ENCODE assay signal across 12 mouse cellular contexts in the genomic region with DNA sequence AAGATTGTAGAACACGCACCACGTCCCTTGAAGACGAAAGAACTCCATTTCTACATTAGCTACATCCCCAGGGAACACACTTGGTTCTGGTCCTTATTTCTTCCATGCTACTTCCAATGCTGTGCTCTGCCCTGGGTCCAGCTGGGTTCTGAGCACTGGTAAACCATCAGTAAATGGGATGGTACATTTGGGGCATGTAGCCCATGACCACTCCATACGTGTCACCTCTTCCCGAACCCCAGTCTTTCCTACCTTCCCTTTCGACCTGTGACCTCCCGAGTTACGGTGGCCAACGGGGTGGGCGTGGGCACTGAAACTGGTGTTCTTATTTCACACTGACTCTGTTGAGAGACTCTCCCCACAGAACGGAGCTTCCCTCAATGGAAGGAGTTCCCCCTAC. TPM values are rescaled to one million over a fixed set of nuclear protein-coding genes. Genes with fewer than 3 reads are reported as not detected.
DNase-seq lines count a peak whose midpoint lies in the region; ATAC-seq and TF ChIP-seq lines count a peak whose summit lies in the region.
"Had no signal": no experiment of that assay in that cellular context is flagged by ENCODE, and none has a peak within 500 bp of the region (broad histone marks: within the 10 kb centered on the region; RNA-seq: fewer than 3 reads in every experiment).

No protein-coding gene starts in this region.

- TF ChIP-seq CTCF in heart, adult 2 months (IDR thresholded peaks at IDR 0.05): no peak
- no peak for TF ChIP-seq CTCF in left cerebral cortex, adult 2 months (IDR thresholded peaks at IDR 0.05)

- TF ChIP-seq EP300 in heart, adult 2 months (IDR thresholded peaks at IDR 0.05; ENCODE audit: insufficient read depth, low read depth, low read length): no peak

- TF ChIP-seq POLR2A in heart, adult 2 months (IDR thresholded peaks at IDR 0.05; ENCODE audit: insufficient read depth, low read depth, low read length): no peak

- no peak overlapping the region for H3K9ac ChIP-seq in heart, adult 2 months (ENCODE audit: low read depth, low read length)
- no peak overlapping the region for H3K9ac ChIP-seq in liver, embryonic 16.5 days (ENCODE audit: low read depth, low read length)
- H3K9ac ChIP-seq: liver, embryonic 14.5 days had no signal

- no peak overlapping the region for H3K4me2 ChIP-seq in liver, embryonic 16.5 days (ENCODE audit: low read depth, low read length)

- peaks cover 20% of the 10 kb centered on the region for H3K4me1 ChIP-seq in heart, adult 2 months (ENCODE audit: control insufficient read depth, insufficient read depth, low read length)
- peaks cover 68% of the 10 kb centered on the region for H3K4me1 ChIP-seq in embryonic facial prominence, embryonic 10.5 days
- peaks cover 41% of the 10 kb centered on the region for H3K4me1 ChIP-seq in liver, embryonic 16.5 days (ENCODE audit: control insufficient read depth, low read depth, low read length)

- no peak overlapping the region for H3K4me3 ChIP-seq in heart, adult 2 months
- H3K4me3 ChIP-seq in left cerebral cortex, adult 2 months: no peak overlapping the region
- H3K4me3 ChIP-seq in embryonic facial prominence, embryonic 10.5 days: peak overlapping the region; percentile 6; the same call in 1 of the 2 replicates
- no peak overlapping the region for H3K4me3 ChIP-seq in liver, embryonic 16.5 days (ENCODE audit: low read depth, low read length)

- H3K79me2 ChIP-seq in heart, adult 2 months (replicated peaks; ENCODE audit: control insufficient read depth, insufficient read depth, low read length): no peaks in the 10 kb centered on the region

- H3K9me3 ChIP-seq in embryonic facial prominence, embryonic 10.5 days: no peaks in the 10 kb centered on the region
- no peaks in the 10 kb centered on the region for H3K9me3 ChIP-seq in liver, embryonic 16.5 days (replicated peaks; ENCODE audit: control insufficient read depth, low read length)

- no peak for ATAC-seq in liver, embryonic 16.5 days (ENCODE audit: low read depth)
- ATAC-seq: Patski had no signal

- WGBS in heart, adult 2 months: 83% methylated on average over 11 of the region's 11 CpGs
- WGBS in embryonic facial prominence, embryonic 10.5 days: 72% methylated on average over 11 of the region's 11 CpGs
- WGBS in liver, embryonic 16.5 days (ENCODE audit: insufficient replicate concordance): 56% methylated on average over 11 of the region's 11 CpGs

- H3K27me3 ChIP-seq in heart, adult 2 months (ENCODE audit: control insufficient read depth, insufficient read depth, low read length): no peaks in the 10 kb centered on the region
- H3K27me3 ChIP-seq in embryonic facial prominence, embryonic 10.5 days (replicated peaks; ENCODE audit: low read depth, poor library complexity, severe bottlenecking): no peaks in the 10 kb centered on the region
- H3K27me3 ChIP-seq in liver, embryonic 16.5 days (ENCODE audit: control insufficient read depth, insufficient read depth, low read depth, low read length): no peaks in the 10 kb centered on the region
- H3K27me3 ChIP-seq: Patski had no signal

- no peaks in the 10 kb centered on the region for H3K36me3 ChIP-seq in heart, adult 2 months (ENCODE audit: control insufficient read depth, insufficient read depth, low read length)
- peaks cover 94% of the 10 kb centered on the region for H3K36me3 ChIP-seq in embryonic facial prominence, embryonic 10.5 days (replicated peaks)
- no peaks in the 10 kb centered on the region for H3K36me3 ChIP-seq in liver, embryonic 16.5 days (ENCODE audit: control insufficient read depth, insufficient read depth)

- peak overlapping the region; percentile 76 for H3K27ac ChIP-seq in heart, adult 2 months
- H3K27ac ChIP-seq in left cerebral cortex, adult 2 months: peak overlapping the region; percentile 79
- peak overlapping the region; percentile 70 for H3K27ac ChIP-seq in embryonic facial prominence, embryonic 10.5 days (replicated peaks)
- peak overlapping the region; percentile 60 for H3K27ac ChIP-seq in liver, embryonic 16.5 days (ENCODE audit: low read length)
- H3K27ac ChIP-seq: liver, embryonic 14.5 days had no signal

- DNase-seq in heart, adult 2 months: no peak
- DNase-seq in heart, adult 8-10 months (ENCODE audit: low spot score): no peak
- DNase-seq in left cerebral cortex, adult 2 months (ENCODE audit: extremely low spot score in 1 of 2, low spot score in 2 of 2): no peak
- DNase-seq in left cerebral cortex, adult 18-20 months (ENCODE audit: low spot score in 2 of 2): no peak
- DNase-seq in embryonic facial prominence, embryonic 10.5 days (ENCODE audit: low spot score): no peak
- no peak for DNase-seq in frontal cortex, postnatal 36 days (ENCODE audit: low spot score in 2 of 2)
- DNase-seq in kidney, adult 11 months: no peak
- DNase-seq: gastrocnemius, postnatal 14 days; right cerebral cortex, postnatal 14 days had no signal

- intact Hi-C loops in heart, adult 2 months (cut with DNase I): no loop called here
- intact Hi-C loops in left cerebral cortex, adult 2 months (cut with DNase I): no loop called here

RNA-seq across cellular contexts. Expression of gene Lrp1, which starts 21.7 kb away (rescaled TPM):
- total RNA-seq in heart, adult 2 months (2021): 10 to 100 TPM; 74.0 to 79.5 TPM
- polyA plus RNA-seq in heart, adult 2 months (2012; rRNA removed): 74.1 and 83.7 TPM in 2 replicates
- total RNA-seq in heart, adult 8-10 months (2022): 10 to 100 TPM; 64.0 to 88.9 (median 74.0) TPM
- 100 to 1,000 TPM; 341 to 357 TPM for total RNA-seq in left cerebral cortex, adult 2 months (2021)
- 100 to 1,000 TPM; 264 to 276 TPM for total RNA-seq in left cerebral cortex, adult 18-20 months (2021)
- 66.6 and 70.6 TPM in 2 replicates for polyA plus RNA-seq in embryonic facial prominence, embryonic 10.5 days (2016; fragmentation: Nextera tagmentation; extraction: Ambion mirVana)
- 31.9 and 36.3 TPM in 2 replicates for polyA plus RNA-seq in liver, embryonic 16.5 days (2015; fragmentation: Nextera tagmentation; extraction: Ambion mirVana)

RNA-seq across cellular contexts. Expression of gene Stat6, which starts 43.5 kb away (rescaled TPM):
- 10 to 100 TPM; 43.7 to 43.9 TPM for total RNA-seq in heart, adult 2 months (2021)
- polyA plus RNA-seq in heart, adult 2 months (2012; rRNA removed): 49.5 and 61.7 TPM in 2 replicates
- total RNA-seq in heart, adult 8-10 months (2022): 10 to 100 TPM; 38.4 to 43.7 (median 43.2) TPM
- 10 to 100 TPM; 11.4 to 12.9 TPM for total RNA-seq in left cerebral cortex, adult 2 months (2021)
- total RNA-seq in left cerebral cortex, adult 18-20 months (2021): 10 to 100 TPM; 15.9 to 17.8 TPM
- 10.4 and 11.5 TPM in 2 replicates for polyA plus RNA-seq in embryonic facial prominence, embryonic 10.5 days (2016; fragmentation: Nextera tagmentation; extraction: Ambion mirVana)
- 14.8 and 17.7 TPM in 2 replicates for polyA plus RNA-seq in liver, embryonic 16.5 days (2015; fragmentation: Nextera tagmentation; extraction: Ambion mirVana)
